Mouse (Mus musculus) thymus, adult 2 months (tissue): ENCODE measurements around the gene Ces4a.

Experiments used
- CTCF ChIP-seq: fragments of 200-500 bp; IDR thresholded peaks from 2 replicates; pipeline ENCODE4 v1.5.1; 2012; ENCODE audit warnings: mild to moderate bottlenecking, control low read depth, low read length, moderate library complexity, borderline replicate concordance; ENCODE audit not compliant: control insufficient read depth, poor library complexity, insufficient read depth; ENCODE audit errors: extremely low read depth
- POLR2A ChIP-seq: fragments of 200-500 bp; IDR thresholded peaks from 2 replicates; pipeline ENCODE4 v1.6.1; 2012; ENCODE audit warnings: mild to moderate bottlenecking, low read length, control low read depth, moderate library complexity; ENCODE audit not compliant: control insufficient read depth, poor library complexity, insufficient read depth; ENCODE audit errors: extremely low read depth

DNA sequence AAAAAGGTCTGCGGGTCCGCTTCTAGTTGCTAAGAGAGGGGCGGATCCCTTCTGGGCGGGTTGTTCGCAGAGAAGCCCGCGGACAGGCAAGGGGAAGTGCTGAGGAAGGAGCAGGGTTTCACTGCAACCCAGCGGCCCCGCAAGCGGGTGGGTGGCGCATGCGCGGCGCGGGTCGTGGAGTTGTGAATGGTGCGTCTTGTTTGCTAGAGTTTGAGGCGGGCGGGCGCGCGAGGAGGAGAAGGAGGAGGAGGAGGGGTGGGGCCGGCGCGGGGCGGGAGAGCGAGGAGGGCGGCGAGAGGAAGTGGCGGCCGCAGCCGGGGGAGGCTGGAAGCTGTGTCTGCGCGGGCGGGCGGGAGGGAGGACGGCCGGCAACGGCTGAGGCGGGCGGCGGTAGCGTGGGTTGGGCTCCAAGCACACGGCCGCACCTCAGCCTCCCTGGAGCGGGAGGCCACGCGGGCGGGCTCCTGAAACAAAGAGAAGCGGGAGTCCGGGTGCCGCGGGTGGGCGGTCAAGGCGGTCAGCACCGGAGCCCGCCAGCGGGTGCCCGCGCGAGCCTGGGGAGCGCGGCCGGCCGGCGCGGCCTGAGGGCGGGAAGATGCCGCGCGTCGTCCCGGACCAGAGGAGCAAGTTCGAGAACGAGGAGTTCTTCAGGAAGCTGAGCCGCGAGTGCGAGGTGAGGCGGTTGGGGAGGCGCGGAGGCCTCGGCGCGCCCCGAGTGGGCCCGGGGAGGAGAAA, 38.9 kb downstream of the Ces4a start, which contains the start of gene Cbfb:
- 0 out of 2 replicates have a peak, but pooled peaks have one; percentile 7 for TF ChIP-seq CTCF
- TF ChIP-seq POLR2A, result 0 out of 2 replicates have a peak, but pooled peaks have one; percentile 31
